ENCODE assay signal across 13 mouse cellular contexts in the genomic region with DNA sequence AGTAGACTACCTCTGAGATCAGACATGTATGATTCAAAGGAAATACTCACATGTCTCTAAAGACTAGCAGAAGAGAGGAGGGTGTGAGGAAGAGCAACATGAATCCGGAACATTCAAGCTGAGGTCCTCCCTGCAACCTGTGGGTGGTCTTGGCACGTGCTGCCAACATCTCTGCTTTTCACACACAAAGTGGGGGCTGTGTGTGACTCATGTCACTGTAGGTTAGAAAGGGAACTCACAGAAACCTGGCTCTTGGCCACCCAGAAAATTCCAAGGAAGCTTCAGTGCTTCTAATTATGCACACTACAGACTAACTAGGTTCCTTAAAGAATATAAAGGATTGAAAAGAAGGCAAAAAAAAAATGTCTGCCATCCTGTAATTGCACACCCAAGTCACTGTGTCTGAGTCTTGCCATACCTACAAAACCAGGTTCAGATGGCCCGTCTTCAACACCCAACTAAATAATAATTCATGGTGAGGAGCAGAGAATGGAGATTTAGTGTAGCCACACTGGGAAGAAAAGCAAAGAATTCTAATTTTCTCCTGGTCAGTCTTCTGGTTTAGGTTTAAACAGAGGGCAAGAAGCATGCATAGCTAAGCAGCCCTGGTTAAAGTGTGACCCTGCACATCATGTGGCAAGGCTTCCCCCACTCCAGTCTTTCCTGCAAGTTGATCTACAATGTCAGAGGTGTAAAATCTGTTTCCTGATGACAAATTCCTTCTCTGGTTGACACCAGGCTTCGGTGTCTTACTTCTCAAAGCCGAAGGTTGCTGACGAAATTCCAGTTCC.
DNase-seq lines count a peak whose midpoint lies in the region; ATAC-seq lines count a peak whose summit lies in the region.
"Had no signal": no experiment of that assay in that cellular context is flagged by ENCODE, and none has a peak within 500 bp of the region (broad histone marks: within the 10 kb centered on the region; RNA-seq: fewer than 3 reads in every experiment).

No protein-coding gene starts in this region.

- ATAC-seq in megakaryocyte progenitor cell, adult 5-6 weeks (replicated peaks; ENCODE audit: poor library complexity), result no peak
- ATAC-seq: forebrain, embryonic 15.5 days; midbrain, embryonic 16.5 days had no signal

- peak; percentile 11 for DNase-seq in layer of hippocampus, adult 9-11 months
- no peak for DNase-seq in layer of hippocampus, postnatal 14 days (ENCODE audit: low spot score in 2 of 2)
- DNase-seq in kidney, adult 8-10 months, result peak; percentile 25 to 41
- peak; percentile 73 to 74 for DNase-seq in left cerebral cortex, adult 18-20 months (ENCODE audit: low spot score in 2 of 2)
- DNase-seq in right cerebral cortex, postnatal 36 days (ENCODE audit: low spot score in 2 of 2), result peak; percentile 62 to 65
- DNase-seq in gastrocnemius, postnatal 10 days, result no peak
- DNase-seq: adrenal gland, postnatal 10 days; cerebellum, adult 11 months; lung, postnatal 14 days; thymus, adult 2 months had no signal

Comparison
In these comparisons a context has a peak if more than half of its experiments do, and no peak if none do; other contexts are left out.
1. DNase-seq: peak in layer of hippocampus, adult 9-11 months (single experiment), kidney, adult 8-10 months (2 of 2), left cerebral cortex, adult 18-20 months (2 of 2) and right cerebral cortex, postnatal 36 days (2 of 2); none in layer of hippocampus, postnatal 14 days (0 of 2) and gastrocnemius, postnatal 10 days (single experiment).